In genomic region chr10:89453068-89453641, GRCm38 (mm10) we compare ENCODE assay signal across 17 mouse cellular contexts. TPM values are rescaled to one million over a fixed set of nuclear protein-coding genes. Genes with fewer than 3 reads are reported as not detected.
DNase-seq lines count a peak whose midpoint lies in the region; ATAC-seq and TF ChIP-seq lines count a peak whose summit lies in the region.
"Had no signal": no experiment of that assay in that cellular context is flagged by ENCODE, and none has a peak within 500 bp of the region (broad histone marks: within the 10 kb centered on the region; RNA-seq: fewer than 3 reads in every experiment).

No protein-coding gene starts in this region.

- WGBS in forebrain, embryonic 12.5 days, result 88% methylated on average over 15 of the region's 15 CpGs

- DNase-seq in B cell, adult 2 months, result peak; percentile 5 to 7
- DNase-seq in ES-E14 (ENCODE audit: low read depth, low spot score), result peak; percentile 29
- DNase-seq in neural tube, embryonic 10.5 days (ENCODE audit: extremely low spot score, low spot score), result no peak
- no peak for DNase-seq in cerebellum, adult 9-11 months
- DNase-seq: adrenal gland, postnatal 10 days; cerebellum, postnatal 10 days; heart, postnatal 36 days; kidney, adult 9 months; kidney, postnatal 36 days; lung, postnatal 10 days had no signal

- no peaks in the 10 kb centered on the region; the same call in 1 of the 2 replicates for H3K27me3 ChIP-seq in forebrain, embryonic 12.5 days
- H3K27me3 ChIP-seq: heart, embryonic 12.5 days; neural tube, embryonic 15.5 days had no signal

- no peak overlapping the region for H3K4me2 ChIP-seq in forebrain, embryonic 12.5 days
- H3K4me2 ChIP-seq: heart, embryonic 12.5 days; midbrain, embryonic 13.5 days; neural tube, embryonic 15.5 days had no signal

- peak; percentile 90 to 92 for ATAC-seq in hematopoietic stem cell, adult 5-6 weeks (replicated peaks in 1 of 2; ENCODE audit: insufficient read depth in 1 of 2, low FRiP score in 2 of 2, low TSS enrichment in 1 of 2, low read depth in 1 of 2, poor library complexity in 2 of 2, severe bottlenecking in 2 of 2)
- ATAC-seq in megakaryocyte, adult 5-6 weeks (ENCODE audit: poor library complexity, severe bottlenecking), result peak; percentile 74
- no peak for ATAC-seq in forebrain, embryonic 12.5 days (ENCODE audit: low FRiP score)
- ATAC-seq: forebrain, embryonic 16.5 days; midbrain, embryonic 13.5 days had no signal

- peak overlapping the region; percentile 32; the same call in 1 of the 2 replicates for H3K9ac ChIP-seq in ES-E14 (ENCODE audit: insufficient read depth, low read depth, low read length, poor library complexity, severe bottlenecking)
- H3K9ac ChIP-seq in forebrain, embryonic 12.5 days, result no peak overlapping the region
- H3K9ac ChIP-seq: heart, embryonic 12.5 days; midbrain, embryonic 13.5 days; neural tube, embryonic 15.5 days had no signal

- H3K36me3 ChIP-seq in ES-E14 (ENCODE audit: control insufficient read depth, insufficient read depth, low read length, poor library complexity, severe bottlenecking), result no peaks in the 10 kb centered on the region
- no peaks in the 10 kb centered on the region for H3K36me3 ChIP-seq in forebrain, embryonic 12.5 days (replicated peaks)
- H3K36me3 ChIP-seq: heart, embryonic 12.5 days; midbrain, embryonic 13.5 days; neural tube, embryonic 15.5 days had no signal

- peaks cover 2 to 7% of the 10 kb centered on the region in 2 experiments for H3K4me1 ChIP-seq in ES-E14 (ENCODE audit: control insufficient read depth in 2 of 2, insufficient read depth in 2 of 2, low read length in 2 of 2, poor library complexity in 1 of 2)
- H3K4me1 ChIP-seq in forebrain, embryonic 12.5 days, result 0 out of 2 replicates have a peak, but pooled peaks cover 4% of the 10 kb centered on the region
- H3K4me1 ChIP-seq: heart, embryonic 12.5 days; neural tube, embryonic 15.5 days had no signal

- H3K4me3 ChIP-seq in ES-E14 (ENCODE audit: insufficient read depth in 1 of 2, low read depth in 1 of 2, low read length in 2 of 2, poor library complexity in 1 of 2, severe bottlenecking in 1 of 2), result peak overlapping the region; percentile 4 to 38; a peak in 2 of 4 replicates
- H3K4me3 ChIP-seq in forebrain, embryonic 12.5 days (replicated peaks), result no peak overlapping the region
- H3K4me3 ChIP-seq: heart, embryonic 12.5 days; midbrain, embryonic 13.5 days; neural tube, embryonic 15.5 days had no signal

- in situ Hi-C loops in ES-E14 (cut with MboI; ENCODE audit: low sequenced_read_pairs in 2 of 2, unreplicated experiment in 2 of 2), result no loop called here

- no peaks in the 10 kb centered on the region for H3K9me3 ChIP-seq in ES-E14 (ENCODE audit: control insufficient read depth, insufficient read depth, low read depth, low read length)
- H3K9me3 ChIP-seq in forebrain, embryonic 12.5 days, result no peaks in the 10 kb centered on the region
- H3K9me3 ChIP-seq: heart, embryonic 12.5 days; midbrain, embryonic 13.5 days; neural tube, embryonic 15.5 days had no signal

- no peak overlapping the region for H3K27ac ChIP-seq in ES-E14 (ENCODE audit: insufficient read depth, low read depth, low read length, poor library complexity, severe bottlenecking)
- H3K27ac ChIP-seq in forebrain, embryonic 12.5 days, result no peak overlapping the region
- H3K27ac ChIP-seq: midbrain, embryonic 13.5 days; neural tube, embryonic 15.5 days had no signal

TF ChIP-seq in ES-E14, 5 proteins besides CTCF, POLR2A, EP300 and RAD21:
- TF ChIP-seq MAFK (IDR thresholded peaks at IDR 0.05; ENCODE audit: insufficient read depth, low read depth, low read length) (no peak), ZC3H11A (IDR thresholded peaks at IDR 0.05; ENCODE audit: borderline replicate concordance, low read depth, low read length) (no peak), CHD2 (IDR thresholded peaks at IDR 0.05; ENCODE audit: low read depth, low read length) (no peak), HCFC1 (IDR thresholded peaks at IDR 0.05; ENCODE audit: borderline replicate concordance, insufficient read depth, low read length) (no peak), ZNF384 (IDR thresholded peaks at IDR 0.05; ENCODE audit: low read depth, low read length) (no peak)

RNA-seq across cellular contexts. Expression of gene Gas2l3, which starts 9.4 kb away (rescaled TPM):
- total RNA-seq in ES-E14 (2012; rRNA removed), result 24.3 and 25.5 TPM in 2 replicates
- total RNA-seq in hematopoietic stem cell, adult 5-6 weeks (2017), result 20.1 and 24.8 TPM in 2 replicates
- 24.4 and 26.2 TPM in 2 replicates for total RNA-seq in megakaryocyte, adult 5-6 weeks (2015)
- total RNA-seq in megakaryocyte, adult 5-6 weeks (2017), result 31.9 and 41.4 TPM in 2 replicates
- 16.8 and 21.9 TPM in 2 replicates for polyA plus RNA-seq in forebrain, embryonic 12.5 days (2016; fragmentation: Nextera tagmentation; extraction: Ambion mirVana)

Comparison
In these comparisons a context has a peak if more than half of its experiments do, and no peak if none do; other contexts are left out.
1. DNase-seq: peak in B cell, adult 2 months (2 of 2) and ES-E14 (single experiment); none in neural tube, embryonic 10.5 days (single experiment) and cerebellum, adult 9-11 months (single experiment).